Mouse (Mus musculus) spleen, embryonic (tissue): ENCODE results near the gene Mto1.

Experiments used
- CTCF ChIA-PET: fragments of 350-600 bp; sonication (Branson Sonifier 250); formaldehyde crosslinking; loops from one replicate; lab custom pipeline; 2022; lab: Charles Lee

Mto1 gene

DNA sequence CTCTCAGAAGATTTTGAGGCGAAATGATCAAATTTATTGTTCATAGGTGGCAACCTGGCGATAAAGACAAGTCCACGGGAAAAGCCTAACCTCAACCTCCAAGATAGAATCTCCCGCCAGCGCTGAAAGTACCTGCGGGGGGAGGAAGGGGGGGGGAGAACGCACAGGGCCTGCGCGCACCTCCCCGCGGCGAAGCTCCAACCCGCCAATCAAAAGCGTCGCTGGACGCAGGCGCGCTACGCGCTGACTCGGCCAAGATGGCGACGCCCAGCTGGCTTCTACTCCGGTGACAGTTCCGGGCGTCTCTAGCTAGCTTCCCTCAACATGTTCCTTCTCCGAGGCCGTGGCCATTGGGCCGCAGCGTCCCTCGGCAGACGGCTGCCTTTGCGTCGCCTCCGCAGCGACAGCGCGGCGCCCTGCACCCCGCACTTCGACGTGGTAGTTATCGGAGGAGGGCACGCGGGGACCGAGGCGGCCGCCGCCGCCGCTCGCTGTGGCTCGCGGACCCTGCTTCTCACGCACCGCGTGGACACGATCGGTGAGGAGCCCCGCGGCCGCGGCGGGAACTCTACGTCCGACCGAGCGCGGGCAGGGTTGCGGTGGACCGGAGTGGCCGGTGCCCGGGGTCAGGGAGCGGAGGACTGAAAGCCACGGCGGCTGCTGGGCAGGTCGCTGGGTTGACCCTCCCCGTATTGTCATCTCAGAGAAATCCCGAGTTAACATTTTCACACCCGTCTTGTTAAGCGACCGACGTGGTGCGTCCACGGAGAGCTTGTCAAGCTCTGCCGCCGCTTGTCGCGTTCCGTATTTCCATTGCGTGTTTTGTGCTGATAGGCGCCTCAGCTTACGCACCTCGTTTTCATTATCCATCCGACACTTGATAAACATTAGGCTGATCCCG lies at the start of gene Mto1, which contains the start of gene Gm17324:
Mto1 (plus strand) TSS at position 236 of the 901 bp plus-strand sequence.
Gm17324 (minus strand) TSS at position 814 of the 901 bp plus-strand sequence.
- CTCF ChIA-PET, result interaction anchor here (0.7 kb wide), 2 partner anchors 35 to 549 kb away, joined by 3 to 4 read pairs; no protein-coding TSS in a partner anchor

DNA sequence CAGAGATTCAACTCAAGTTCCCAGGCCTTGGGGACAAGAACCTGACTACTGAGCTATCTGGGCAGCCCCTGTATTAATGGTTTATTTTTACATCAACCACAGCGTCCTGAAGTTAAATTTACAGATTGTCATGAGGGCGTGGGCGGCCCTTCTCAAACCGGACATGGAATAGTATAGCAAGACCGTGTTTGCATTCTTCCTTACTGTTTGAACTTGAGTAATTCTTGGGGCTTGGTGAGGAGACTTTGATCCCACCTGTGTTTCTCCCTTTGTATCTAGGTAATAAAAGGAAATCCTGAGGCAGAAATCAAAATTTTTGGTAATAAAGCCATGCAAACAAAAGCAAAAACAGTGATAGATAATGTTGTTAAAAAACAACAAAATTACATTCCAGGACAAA lies 47.4 kb upstream of the Mto1 start:
- CTCF ChIA-PET, result no interaction called here

DNA sequence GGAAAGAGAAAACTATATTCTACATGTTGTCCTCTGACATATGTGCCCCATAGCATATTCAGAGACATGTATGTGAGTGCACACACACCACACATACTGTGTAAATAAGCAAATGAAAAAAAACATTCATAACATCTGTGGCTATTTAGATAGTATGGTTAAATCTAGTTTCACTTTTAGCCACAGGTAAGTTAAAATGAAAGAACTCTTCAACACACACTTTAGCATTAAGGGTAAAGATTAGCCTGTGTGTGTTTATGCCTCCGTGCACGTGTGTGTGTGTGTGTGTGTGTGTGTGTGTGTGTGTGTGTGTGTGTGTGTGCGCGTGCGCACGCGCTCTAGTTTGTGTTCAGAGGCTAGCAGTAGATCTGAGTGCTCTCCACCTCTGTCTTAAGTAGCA lies 46.4 kb upstream of the Mto1 start:
- CTCF ChIA-PET, result no interaction called here

DNA sequence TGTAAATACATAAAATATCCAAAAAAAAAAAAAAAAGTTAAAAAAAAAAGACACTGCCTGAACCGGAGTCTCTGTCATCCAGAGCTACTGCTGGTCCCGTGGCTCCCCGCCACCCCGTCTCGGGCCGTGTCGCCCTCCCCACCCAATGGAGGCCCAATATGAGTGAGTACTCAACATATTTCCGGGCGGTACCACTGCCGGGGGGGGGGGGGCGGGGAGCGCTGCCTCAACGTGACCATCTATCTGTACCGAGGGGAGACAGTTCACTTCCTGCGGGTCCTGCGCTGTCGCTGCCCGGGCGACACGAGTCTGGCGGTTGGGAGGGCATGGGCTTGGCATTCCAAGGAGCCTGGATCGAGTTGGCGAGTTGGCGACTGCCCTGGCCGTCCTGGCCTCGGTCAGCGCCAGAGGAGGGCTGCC lies 20.6 kb upstream of the Mto1 start:
- CTCF ChIA-PET, result interaction anchor here (0.7 kb wide), 2 partner anchors 30 to 32 kb away, joined by 3 to 4 read pairs; partner anchors contain the start of gene Ddx43

- CTCF ChIA-PET, result no interaction called here
Observed at GRCm38 (mm10) chr9:78428185-78428584, 19.8 kb upstream of the Mto1 start.

GRCm38 (mm10) chr9:78428870-78429432 lies 19.1 kb upstream of the Mto1 start:
- CTCF ChIA-PET, result interaction anchor here (0.6 kb wide), 1 partner anchor 22 kb away, joined by 10 read pairs; no protein-coding TSS in a partner anchor

- CTCF ChIA-PET, result no interaction called here
Observed at GRCm38 (mm10) chr9:78429551-78429950, 18.5 kb upstream of the Mto1 start.

DNA sequence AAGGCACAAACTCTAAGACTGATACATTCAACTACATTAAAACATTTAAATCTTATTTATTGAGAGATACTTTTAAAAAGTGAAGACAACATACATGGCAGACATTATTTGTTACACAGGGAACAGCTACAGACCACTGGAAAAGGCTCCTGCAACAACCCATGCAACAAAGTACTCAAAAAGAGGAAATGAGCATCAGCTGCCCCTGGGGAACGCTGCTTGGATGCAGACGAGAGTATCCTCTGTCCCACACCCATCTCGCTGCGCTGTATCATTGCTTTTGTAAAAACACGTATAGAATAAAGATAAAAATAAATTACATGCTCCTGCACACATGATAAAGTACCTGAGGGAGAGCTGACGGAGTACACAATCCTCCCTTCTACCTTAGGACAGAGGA lies 17.5 kb upstream of the Mto1 start:
- CTCF ChIA-PET, result no interaction called here

GRCm38 (mm10) chr9:78432471-78432870 lies 15.5 kb upstream of the Mto1 start:
- CTCF ChIA-PET, result no interaction called here

DNA sequence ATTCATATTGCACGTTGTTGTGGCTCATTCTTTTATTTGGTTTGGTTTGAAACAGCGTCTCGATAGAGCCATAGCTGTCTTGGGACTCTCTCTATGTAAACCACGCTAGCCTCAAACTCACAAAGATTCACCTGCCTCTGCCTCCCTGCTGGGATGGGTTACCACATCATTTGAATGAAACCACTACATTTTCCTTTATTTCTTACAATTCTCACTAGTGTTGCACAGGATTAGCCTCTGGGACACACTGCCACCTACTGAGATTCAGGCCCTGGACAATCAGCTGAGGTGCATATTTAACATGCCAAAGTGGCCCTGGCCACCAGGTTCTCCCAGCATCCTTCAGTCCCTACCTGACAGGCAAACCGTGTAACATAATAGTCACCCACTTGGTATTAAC lies 8.6 kb upstream of the Mto1 start:
- CTCF ChIA-PET, result no interaction called here

DNA sequence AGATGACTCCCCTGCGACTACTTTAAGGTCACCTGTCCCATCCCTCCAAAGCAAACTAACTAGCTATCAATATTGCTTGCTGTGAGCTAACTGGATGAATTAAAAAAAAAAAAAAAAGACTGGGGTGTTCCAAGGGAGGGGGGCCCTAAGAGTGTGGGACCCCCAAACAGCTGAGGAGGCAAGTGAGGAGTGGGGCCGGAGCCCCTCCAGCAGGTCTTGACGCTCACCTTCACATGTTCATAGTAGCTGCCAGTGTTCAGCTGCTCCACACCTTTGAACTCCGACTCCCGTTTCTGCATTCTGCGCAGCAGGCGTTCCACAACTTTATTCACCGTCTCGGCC lies 5.8 kb upstream of the Mto1 start:
- CTCF ChIA-PET, result interaction anchor here (0.5 kb wide), 1 partner anchor 11 kb away, joined by 3 read pairs; no protein-coding TSS in a partner anchor

DNA sequence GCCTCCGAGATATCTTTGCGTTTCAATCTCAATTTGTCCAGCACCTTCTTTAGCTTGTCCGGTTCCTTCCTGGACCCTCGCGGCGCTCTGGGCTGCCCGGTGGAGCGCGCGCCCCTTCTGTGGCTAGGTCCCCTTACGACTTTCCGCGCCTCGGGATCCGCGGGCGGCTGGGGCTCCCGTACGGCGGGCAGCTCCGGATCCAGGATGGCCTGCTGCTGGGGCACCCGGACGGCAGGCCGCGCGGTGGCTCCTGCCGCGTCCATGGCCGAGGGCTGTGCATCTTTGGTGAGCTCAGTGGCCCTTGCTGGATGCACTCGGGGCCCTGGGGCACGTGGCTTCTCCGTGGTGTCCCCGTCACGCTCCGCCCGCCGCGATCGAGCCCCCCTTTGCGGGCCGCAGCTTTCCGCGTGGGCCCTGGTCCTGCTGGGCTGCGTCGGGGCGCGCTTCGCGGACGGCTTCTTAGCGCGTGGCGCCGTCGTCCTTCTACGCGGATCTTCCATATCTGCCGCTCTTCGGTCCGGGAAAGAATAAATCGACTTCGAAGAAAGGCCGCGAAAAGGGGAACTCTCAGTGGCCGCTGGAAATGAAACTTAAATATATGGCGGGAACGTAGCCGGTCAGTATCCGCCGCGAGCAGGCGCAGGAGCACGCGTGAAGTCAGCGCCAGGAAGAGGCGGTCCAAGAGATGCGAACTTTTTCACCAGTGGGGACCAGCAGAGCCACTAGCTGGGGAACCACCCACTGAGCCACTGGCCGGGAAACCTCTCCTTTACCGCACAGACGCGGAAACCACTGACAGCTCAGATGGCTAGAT lies 5.2 kb upstream of the Mto1 start, which contains the start of gene Cgas:
Cgas (minus strand) TSS at position 659 of the 814 bp plus-strand sequence.
- CTCF ChIA-PET, result interaction anchor here (0.5 kb wide), 1 partner anchor 11 kb away, joined by 3 read pairs; no protein-coding TSS in a partner anchor

DNA sequence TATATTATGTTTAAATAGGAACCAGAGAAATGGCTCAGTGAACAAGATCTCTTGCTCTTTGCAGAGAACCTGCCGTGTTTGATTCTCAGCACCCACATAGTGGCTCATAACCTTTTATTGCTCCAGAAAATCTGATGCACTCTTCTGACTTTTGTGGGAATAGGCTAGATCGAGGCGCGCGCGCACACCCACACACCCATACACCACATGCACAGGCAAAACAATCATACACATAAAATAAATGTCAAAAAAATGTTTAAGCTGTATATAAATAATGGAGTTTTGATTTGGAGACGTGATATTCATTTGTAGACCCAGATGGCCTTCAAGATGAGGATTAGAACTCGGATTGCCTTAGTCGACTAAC lies 419 bp upstream of the Mto1 start:
- CTCF ChIA-PET, result interaction anchor here (0.7 kb wide), 2 partner anchors 36 to 548 kb away, joined by 3 to 4 read pairs; no protein-coding TSS in a partner anchor

DNA sequence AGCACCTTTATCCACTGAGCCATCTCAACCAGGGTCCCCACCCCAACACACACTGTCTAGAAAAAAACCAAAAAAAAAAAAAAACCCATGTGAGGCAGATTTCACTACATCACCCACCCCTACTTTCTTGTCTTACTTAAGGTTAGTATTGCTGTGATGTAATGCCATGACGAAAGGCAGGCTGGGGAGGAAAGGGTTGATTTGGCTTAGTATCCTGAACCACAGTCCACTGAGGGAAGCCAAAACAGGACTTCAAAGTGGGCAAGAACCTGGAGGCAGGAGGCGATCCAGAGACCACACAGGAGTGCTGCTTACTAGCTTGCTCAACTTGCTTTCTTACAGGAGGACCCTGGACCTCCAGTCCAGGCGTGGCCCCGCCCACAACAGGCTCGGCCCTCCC lies 2.4 kb downstream of the Mto1 start:
- CTCF ChIA-PET, result interaction anchor here (0.7 kb wide), 1 partner anchor 22 kb away, joined by 10 read pairs; no protein-coding TSS in a partner anchor

- CTCF ChIA-PET, result no interaction called here
Observed at GRCm38 (mm10) chr9:78451382-78451781, 3.4 kb downstream of the Mto1 start.

GRCm38 (mm10) chr9:78457026-78457425 lies 9.0 kb downstream of the Mto1 start:
- CTCF ChIA-PET, result no interaction called here

DNA sequence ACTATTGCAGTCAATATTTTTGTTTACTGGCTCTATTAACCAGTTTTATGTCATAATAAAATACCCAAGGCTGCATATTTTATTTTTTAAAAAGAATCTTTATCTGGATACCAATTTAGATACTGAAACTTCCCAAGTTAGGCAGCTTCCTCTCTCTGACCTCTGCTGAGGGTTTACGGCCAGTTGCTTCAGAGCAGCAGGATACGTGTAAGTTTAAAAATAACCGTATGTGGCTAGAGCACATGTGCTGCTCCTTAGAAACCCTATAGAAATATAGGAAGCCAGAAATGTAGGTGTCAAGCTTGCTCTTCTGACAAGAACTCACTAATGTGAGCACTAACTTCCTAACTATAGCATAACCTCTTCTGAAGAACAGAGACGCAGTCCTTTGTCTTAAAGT lies 15.3 kb downstream of the Mto1 start:
- CTCF ChIA-PET, result no interaction called here

- CTCF ChIA-PET, result interaction anchor here (0.7 kb wide), 1 partner anchor 577 kb away, joined by 21 read pairs; no protein-coding TSS in a partner anchor
Observed at GRCm38 (mm10) chr9:78465725-78466124, 17.7 kb downstream of the Mto1 start.

- CTCF ChIA-PET, result no interaction called here
Observed at GRCm38 (mm10) chr9:78473588-78473987, 25.6 kb downstream of the Mto1 start.

DNA sequence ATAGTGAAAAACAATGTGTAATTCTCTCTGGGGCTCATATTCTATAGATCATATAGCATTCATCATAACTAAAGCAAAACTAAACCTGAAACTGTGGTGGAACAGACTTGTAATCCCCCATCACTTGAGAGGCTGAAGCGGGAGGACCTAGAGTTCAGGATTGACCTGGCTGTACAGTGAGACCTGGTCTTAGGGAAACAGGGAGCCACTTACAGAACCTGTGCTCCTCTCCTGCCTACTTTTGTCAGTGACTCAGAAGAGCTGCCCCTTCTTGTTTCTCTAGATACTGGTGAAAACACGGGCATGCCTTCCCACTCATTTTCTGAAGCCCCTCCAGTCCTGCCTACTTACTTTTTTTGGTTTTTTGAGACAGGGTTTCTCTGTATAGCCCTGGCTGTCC lies 26.3 kb downstream of the Mto1 start:
- CTCF ChIA-PET, result interaction anchor here (0.6 to 0.7 kb wide), 2 partner anchors 19 to 112 kb away, joined by 7 to 10 read pairs; no protein-coding TSS in a partner anchor

DNA sequence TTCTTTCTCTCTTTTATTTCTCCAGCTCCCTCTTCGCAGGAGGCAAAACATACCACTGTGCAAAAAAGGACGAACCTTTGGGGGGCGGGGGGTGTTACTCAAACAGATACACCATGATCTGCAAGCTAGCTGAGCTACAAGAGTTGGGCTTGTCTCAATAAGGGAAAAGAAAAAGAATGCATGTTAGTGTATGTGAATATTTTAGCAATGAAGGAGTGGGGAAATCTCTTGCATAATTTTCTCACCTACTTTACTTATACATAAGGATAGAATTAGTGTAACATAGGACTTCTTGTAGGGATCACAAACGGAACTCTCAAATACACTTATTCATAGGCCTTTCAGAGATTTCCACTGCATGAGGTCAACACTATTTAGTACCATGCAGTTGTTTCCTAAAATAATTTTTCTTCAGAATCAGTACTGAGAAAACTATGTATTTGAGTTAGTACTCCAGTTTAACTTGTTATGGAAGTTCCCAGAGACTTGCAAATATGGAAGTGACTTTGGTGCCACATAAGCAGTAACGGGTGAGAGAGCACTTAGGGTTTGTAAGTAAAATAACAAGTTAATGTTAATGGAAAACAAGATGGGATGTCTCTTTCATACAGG lies 26.9 kb downstream of the Mto1 start:
- CTCF ChIA-PET, result interaction anchor here (0.6 to 0.7 kb wide), 2 partner anchors 18 to 113 kb away, joined by 7 to 10 read pairs; no protein-coding TSS in a partner anchor
